Mouse (Mus musculus): Measurements from ENCODE around the gene Tmem151b. TPM values are rescaled to one million over a fixed set of nuclear protein-coding genes. Genes with fewer than 3 reads are reported as not detected.
A peak's percentile ranks its signal among the peaks of the same experiment; 100 is the strongest.

Tmem151b gene
- polyA plus RNA-seq, 1 experiment from 2014 or later: 25.6 TPM

- H3K36me3 ChIP-seq: peaks cover 8% of the 10 kb centered on the region
- peaks cover 45% of the 10 kb centered on the region for H3K27me3 ChIP-seq (replicated peaks)
- H3K4me1 ChIP-seq: peaks cover 10% of the 10 kb centered on the region
- no peak overlapping the region for H3K4me3 ChIP-seq (replicated peaks)
- 80% methylated on average over 21 of the region's 21 CpGs for WGBS
- no peak for ATAC-seq (ENCODE audit: low FRiP score)
- no peak overlapping the region for H3K27ac ChIP-seq (replicated peaks)
- no peak overlapping the region for H3K4me2 ChIP-seq
- H3K9me3 ChIP-seq (replicated peaks): no peaks in the 10 kb centered on the region
- H3K9ac ChIP-seq (replicated peaks): no peak overlapping the region
Observed at GRCm38 (mm10) chr17:45539664-45540063, 9.8 kb downstream of the Tmem151b start.

GRCm38 (mm10) chr17:45538394-45538793 is 11.1 kb downstream of the Tmem151b start:
- WGBS: 67% methylated on average over 4 of the region's 4 CpGs
- ATAC-seq (ENCODE audit: low FRiP score): no peak
- Histone ChIP-seq H3K27me3 (replicated peaks) (peaks cover 45% of the 10 kb centered on the region), H3K9me3 (replicated peaks) (no peaks in the 10 kb centered on the region), H3K27ac (replicated peaks) (no peak overlapping the region), H3K4me1 (no peaks in the 10 kb centered on the region), H3K4me2 (no peak overlapping the region), H3K4me3 (replicated peaks) (no peak overlapping the region), H3K36me3 (no peaks in the 10 kb centered on the region), H3K9ac (replicated peaks) (no peak overlapping the region)

GRCm38 (mm10) chr17:45536264-45536663 is 13.2 kb downstream of the Tmem151b start:
- Histone ChIP-seq H3K4me2 (no peak overlapping the region), H3K4me1 (no peaks in the 10 kb centered on the region), H3K4me3 (replicated peaks) (no peak overlapping the region), H3K27me3 (replicated peaks) (peaks cover 56% of the 10 kb centered on the region), H3K9me3 (replicated peaks) (no peaks in the 10 kb centered on the region), H3K27ac (replicated peaks) (no peak overlapping the region), H3K36me3 (no peaks in the 10 kb centered on the region), H3K9ac (replicated peaks) (no peak overlapping the region)
- ATAC-seq (ENCODE audit: low FRiP score): no peak
- 18% methylated on average over 5 of the region's 5 CpGs for WGBS

GRCm38 (mm10) chr17:45532896-45533295 is 16.6 kb downstream of the Tmem151b start:
- Histone ChIP-seq H3K4me1 (no peaks in the 10 kb centered on the region), H3K4me3 (replicated peaks) (no peak overlapping the region), H3K36me3 (no peaks in the 10 kb centered on the region), H3K27ac (replicated peaks) (no peak overlapping the region), H3K4me2 (no peak overlapping the region), H3K9ac (replicated peaks) (no peak overlapping the region), H3K9me3 (replicated peaks) (no peaks in the 10 kb centered on the region), H3K27me3 (replicated peaks) (peaks cover 62% of the 10 kb centered on the region)
- no peak for ATAC-seq (ENCODE audit: low FRiP score)
- 58% methylated on average over 15 of the region's 15 CpGs for WGBS

GRCm38 (mm10) chr17:45530346-45530782 is 19.1 kb downstream of the Tmem151b start:
- H3K27me3 ChIP-seq (replicated peaks): peaks cover 51% of the 10 kb centered on the region
- ATAC-seq (ENCODE audit: low FRiP score): no peak

GRCm38 (mm10) chr17:45526571-45526970 is 22.9 kb downstream of the Tmem151b start:
- Histone ChIP-seq H3K36me3 (no peaks in the 10 kb centered on the region), H3K9me3 (replicated peaks) (no peaks in the 10 kb centered on the region), H3K27me3 (replicated peaks) (peaks cover 28% of the 10 kb centered on the region), H3K9ac (replicated peaks) (no peak overlapping the region), H3K4me1 (peaks cover 15% of the 10 kb centered on the region), H3K4me2 (no peak overlapping the region), H3K27ac (replicated peaks) (no peak overlapping the region), H3K4me3 (replicated peaks) (no peak overlapping the region)
- WGBS: 23% methylated on average over 5 of the region's 5 CpGs
- no peak for ATAC-seq (ENCODE audit: low FRiP score)

More at GRCm38 (mm10) chr17:45530346-45530782, 19.1 kb downstream of the Tmem151b start:
- H3K36me3 ChIP-seq: no peaks in the 10 kb centered on the region
- H3K4me1 ChIP-seq: no peaks in the 10 kb centered on the region
- WGBS: 40% methylated on average over 13 of the region's 13 CpGs
- no peak overlapping the region for H3K4me3 ChIP-seq (replicated peaks)
- no peaks in the 10 kb centered on the region for H3K9me3 ChIP-seq (replicated peaks)
- no peak overlapping the region for H3K4me2 ChIP-seq
- no peak overlapping the region for H3K9ac ChIP-seq (replicated peaks)
- H3K27ac ChIP-seq (replicated peaks): no peak overlapping the region

- Histone ChIP-seq H3K36me3 (peaks cover 8% of the 10 kb centered on the region), H3K4me1 (peaks cover 15% of the 10 kb centered on the region), H3K9me3 (replicated peaks) (no peaks in the 10 kb centered on the region), H3K9ac (replicated peaks) (no peak overlapping the region), H3K27me3 (replicated peaks) (peaks cover 21% of the 10 kb centered on the region), H3K4me3 (replicated peaks) (no peak overlapping the region), H3K27ac (replicated peaks) (no peak overlapping the region), H3K4me2 (no peak overlapping the region)
- no peak for ATAC-seq (ENCODE audit: low FRiP score)
- 39% methylated on average over 4 of the region's 4 CpGs for WGBS
Observed at GRCm38 (mm10) chr17:45524961-45525360, 24.5 kb downstream of the Tmem151b start.

- H3K36me3 ChIP-seq: peaks cover 15% of the 10 kb centered on the region
- no peak within 1 kb of the TSS for H3K27ac ChIP-seq (replicated peaks)
- under 1% methylated on average over 21 of the region's 21 CpGs for WGBS
- H3K9me3 ChIP-seq (replicated peaks): no peaks in the 10 kb centered on the region
- peak within 1 kb of the TSS; percentile 44 for H3K9ac ChIP-seq (replicated peaks)
- peaks cover 15% of the 10 kb centered on the region for H3K4me1 ChIP-seq
- H3K4me2 ChIP-seq: peak within 1 kb of the TSS; percentile 71
- ATAC-seq (ENCODE audit: low FRiP score): peak; percentile 87
- H3K4me3 ChIP-seq (replicated peaks): peak within 1 kb of the TSS; percentile 38
- H3K27me3 ChIP-seq (replicated peaks): peaks cover 12% of the 10 kb centered on the region
Observed at GRCm38 (mm10) chr17:45523263-45523662, 26.2 kb downstream of the Tmem151b start, which contains the start of gene Tcte1. Gene Tcte1, plus strand, starts transcription at chr17:45523434.

GRCm38 (mm10) chr17:45520136-45520535 is 29.3 kb downstream of the Tmem151b start:
- H3K9me3 ChIP-seq (replicated peaks): no peaks in the 10 kb centered on the region
- 82% methylated on average over 11 of the region's 11 CpGs for WGBS
- peaks cover 19% of the 10 kb centered on the region for H3K36me3 ChIP-seq
- H3K9ac ChIP-seq (replicated peaks): no peak overlapping the region
- H3K27me3 ChIP-seq (replicated peaks): peaks cover 3% of the 10 kb centered on the region; the same call in 1 of the 2 replicates
- ATAC-seq (ENCODE audit: low FRiP score): no peak
- H3K4me3 ChIP-seq (replicated peaks): no peak overlapping the region
- H3K4me2 ChIP-seq: no peak overlapping the region
- H3K27ac ChIP-seq (replicated peaks): no peak overlapping the region
- H3K4me1 ChIP-seq: peaks cover 18% of the 10 kb centered on the region

GRCm38 (mm10) chr17:45518766-45519475 is 30.6 kb downstream of the Tmem151b start:
- H3K27ac ChIP-seq (replicated peaks): no peak overlapping the region
- no peak overlapping the region for H3K9ac ChIP-seq (replicated peaks)
- no peaks in the 10 kb centered on the region for H3K27me3 ChIP-seq (replicated peaks)
- no peak for ATAC-seq (ENCODE audit: low FRiP score)
- no peak overlapping the region for H3K4me3 ChIP-seq (replicated peaks)
- no peak overlapping the region for H3K4me2 ChIP-seq
- WGBS: 78% methylated on average over 12 of the region's 12 CpGs
- H3K9me3 ChIP-seq (replicated peaks): no peaks in the 10 kb centered on the region
- H3K4me1 ChIP-seq: peaks cover 18% of the 10 kb centered on the region
- peaks cover 19% of the 10 kb centered on the region for H3K36me3 ChIP-seq

- peaks cover 19% of the 10 kb centered on the region for H3K36me3 ChIP-seq
- no peak overlapping the region for H3K4me2 ChIP-seq
- no peaks in the 10 kb centered on the region for H3K27me3 ChIP-seq (replicated peaks)
- ATAC-seq (ENCODE audit: low FRiP score): no peak
- no peaks in the 10 kb centered on the region for H3K9me3 ChIP-seq (replicated peaks)
- WGBS: 92% methylated on average over 28 of the region's 28 CpGs
- no peak overlapping the region for H3K27ac ChIP-seq (replicated peaks)
- peaks cover 7% of the 10 kb centered on the region for H3K4me1 ChIP-seq
- H3K9ac ChIP-seq (replicated peaks): no peak overlapping the region
- H3K4me3 ChIP-seq (replicated peaks): no peak overlapping the region
Observed at GRCm38 (mm10) chr17:45517549-45518215, 31.8 kb downstream of the Tmem151b start.

- Histone ChIP-seq H3K9me3 (replicated peaks) (no peaks in the 10 kb centered on the region), H3K4me1 (peaks cover 3% of the 10 kb centered on the region), H3K27ac (replicated peaks) (no peak overlapping the region), H3K4me3 (replicated peaks) (no peak overlapping the region), H3K4me2 (no peak overlapping the region), H3K36me3 (peaks cover 19% of the 10 kb centered on the region), H3K27me3 (replicated peaks) (no peaks in the 10 kb centered on the region), H3K9ac (replicated peaks) (no peak overlapping the region)
- no peak for ATAC-seq (ENCODE audit: low FRiP score)
- WGBS: 93% methylated on average over 21 of the region's 21 CpGs
Observed at GRCm38 (mm10) chr17:45517135-45517534, 32.3 kb downstream of the Tmem151b start.
